Mouse (Mus musculus) left cerebral cortex, adult 18-20 months (tissue): ENCODE measurements around the gene Edil3. TPM values are rescaled to one million over a fixed set of nuclear protein-coding genes. Genes with fewer than 3 reads are reported as not detected.

ENCODE experiments used
- DNase-seq, 2 experiments: peaks; one replicate each; pipeline ENCODE4 v3.0.0; 2021 to 2022; ENCODE audit warnings: low spot score in 2 of 2, mixed read lengths in 1 of 2
- long read RNA-seq, 2 experiments: library from polyadenylated mRNA; stranded (forward); transcript quantifications; one replicate each; pipeline ENCODE4 v2.0.0; 2021
- total RNA-seq, 2 experiments: library from RNA; stranded (reverse); gene quantifications; 2 replicates each; pipeline ENCODE4 v1.2.3; 2021

Edil3 gene
- 10 to 100 TPM; 95.2 to 96.3 TPM for total RNA-seq
- long read RNA-seq, experiment 1, full-length matches to known transcripts = 111 of 122 reads
- long read RNA-seq, experiment 1, partial matches to known transcripts = 9 of 122 reads
- long read RNA-seq, experiment 1, other reads (novel, unspliced or antisense) = 2 of 122 reads
- long read RNA-seq, experiment 2, full-length matches to known transcripts = 58 of 70 reads
- long read RNA-seq, experiment 2, partial matches to known transcripts = 3 of 70 reads
- long read RNA-seq, experiment 2, other reads (novel, unspliced or antisense) = 9 of 70 reads

DNA sequence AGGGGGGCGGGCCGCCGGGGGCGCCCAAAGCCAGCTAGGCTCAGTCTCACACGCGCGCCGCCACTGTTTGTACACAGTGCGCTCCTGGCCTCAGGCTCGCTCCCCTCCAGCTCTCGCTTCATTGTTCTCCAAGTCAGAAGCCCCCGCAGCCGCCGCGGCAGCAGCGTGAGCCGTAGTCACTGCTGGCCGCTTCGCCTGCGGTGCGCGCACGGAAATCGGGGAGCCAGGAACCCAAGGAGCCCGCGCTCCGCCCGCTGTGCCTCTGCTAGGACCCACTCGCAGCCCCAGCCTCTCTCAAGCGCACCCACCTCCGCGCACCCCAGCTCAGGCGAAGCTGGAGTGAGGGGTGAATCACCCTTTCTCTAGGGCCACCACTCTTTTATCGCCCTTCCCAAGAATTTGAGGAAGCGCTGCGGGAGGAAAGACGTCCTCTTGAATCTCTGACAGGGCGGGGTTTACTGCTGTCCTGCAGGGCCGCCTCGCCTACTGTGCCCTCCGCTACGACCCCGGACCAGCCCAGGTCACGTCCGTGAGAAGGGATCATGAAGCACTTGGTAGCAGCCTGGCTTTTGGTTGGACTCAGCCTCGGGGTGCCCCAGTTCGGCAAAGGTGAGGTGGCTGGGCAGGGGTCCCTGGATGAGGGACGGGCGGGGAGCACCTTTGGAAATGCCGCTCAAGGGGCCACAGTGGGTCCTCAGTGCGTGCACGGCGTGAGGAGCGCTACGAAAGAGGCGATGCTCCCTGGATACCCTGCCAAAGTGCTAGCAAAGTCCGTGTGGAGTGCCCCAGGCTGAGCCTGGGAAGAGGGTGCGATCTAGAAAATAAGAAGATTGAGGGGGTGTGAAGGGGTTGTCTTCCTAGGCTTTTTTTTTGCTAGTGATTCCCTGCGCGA is at the start of gene Edil3:
TSS of gene Edil3 (plus strand) at position 33 of the 892 bp plus-strand sequence.
- peak; percentile 58 to 74 for DNase-seq

DNA sequence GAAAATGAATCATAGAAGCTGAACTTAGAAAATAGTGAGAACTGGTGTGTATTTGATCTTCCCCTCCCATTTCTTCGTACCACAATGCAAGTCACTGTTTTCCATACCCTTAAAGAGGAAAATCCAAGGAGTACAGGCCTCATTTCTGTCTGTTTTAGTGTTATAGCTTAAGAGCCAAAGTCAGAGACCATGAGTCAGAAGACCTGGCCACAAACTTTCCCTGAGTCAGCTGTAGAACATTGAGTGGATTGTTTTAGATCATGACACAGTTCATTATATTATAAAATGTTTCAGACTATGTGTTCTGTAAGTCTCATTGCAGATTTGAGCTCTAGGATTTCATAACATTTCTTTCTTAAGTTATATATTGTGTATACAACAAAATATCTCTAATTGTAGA is 22.1 kb upstream of the Edil3 start:
- no peak for DNase-seq

DNA sequence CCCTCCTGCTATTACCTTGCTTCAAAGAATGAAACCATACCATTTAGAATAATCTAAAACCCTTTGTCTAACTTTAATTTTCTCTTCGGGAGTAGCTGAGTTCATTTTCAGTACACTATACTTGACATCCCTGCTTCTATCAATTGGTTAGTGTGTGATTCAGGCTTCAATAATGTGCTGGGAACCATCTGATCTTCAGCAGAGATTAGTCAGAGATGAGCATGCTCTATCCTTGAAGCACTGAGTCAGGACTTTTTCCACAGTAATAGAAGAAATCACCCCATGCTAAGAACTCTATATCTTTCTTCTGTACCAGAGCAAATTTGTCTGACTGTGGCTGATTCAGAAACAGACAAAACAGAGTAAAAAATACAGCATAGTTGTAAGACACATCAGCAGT is 20.3 kb upstream of the Edil3 start:
- DNase-seq = no peak

DNA sequence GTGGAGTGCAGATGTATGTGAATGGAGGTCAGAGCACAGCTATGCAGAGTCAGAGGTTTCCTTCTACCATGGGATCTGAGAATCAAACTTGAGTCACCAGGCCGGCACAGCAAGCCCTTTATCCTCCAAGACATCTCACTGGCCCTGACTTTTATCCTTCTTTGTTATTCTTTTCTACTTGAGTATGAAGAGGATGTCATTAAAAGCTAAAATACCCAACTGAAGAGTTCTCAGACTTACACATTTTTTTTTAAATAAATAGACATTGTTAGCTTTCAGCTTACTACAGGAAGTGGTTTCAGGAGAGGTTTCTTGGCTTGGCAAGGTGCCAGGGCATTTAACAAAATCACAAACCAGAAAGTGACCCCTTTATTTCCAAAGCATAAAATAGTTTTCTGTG is 15.4 kb upstream of the Edil3 start:
- no peak for DNase-seq

DNA sequence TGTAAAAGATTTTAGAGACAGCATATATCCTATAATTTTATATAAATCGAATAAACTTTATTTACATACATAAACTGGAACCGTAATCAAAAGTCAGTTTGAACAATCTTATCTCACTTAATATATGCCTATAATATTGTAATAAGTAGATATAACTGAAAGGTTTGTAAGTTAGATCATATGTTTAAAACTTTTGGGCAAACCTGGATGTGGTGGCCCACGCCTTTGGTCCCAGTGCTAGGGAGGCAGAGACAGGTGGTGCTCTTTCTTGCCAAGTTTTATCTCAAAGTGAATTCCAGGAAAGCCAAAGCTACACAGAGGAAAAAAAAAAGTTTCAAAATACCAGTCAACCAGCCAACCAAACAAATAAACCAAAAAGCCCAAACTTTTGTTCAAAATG is 15.0 kb upstream of the Edil3 start:
- no peak for DNase-seq

DNA sequence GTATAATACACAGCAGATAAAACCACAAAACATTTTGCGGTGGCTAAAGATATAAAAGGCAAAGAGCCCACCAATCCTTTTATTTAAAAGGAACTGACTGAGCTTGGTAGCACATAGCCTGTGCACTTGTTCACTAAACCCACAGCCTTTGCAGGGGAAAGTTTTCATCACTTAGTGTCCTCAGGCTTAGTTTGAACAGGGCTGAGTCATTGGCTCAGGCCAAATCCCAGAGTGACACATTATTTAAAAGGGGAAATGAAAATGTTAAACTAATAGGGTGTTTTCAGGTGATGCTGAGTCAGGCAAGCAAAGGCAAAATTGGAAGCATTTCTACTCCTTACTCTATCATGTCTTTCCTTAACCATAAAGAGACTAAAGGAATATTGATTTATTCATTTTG is 11.2 kb upstream of the Edil3 start:
- DNase-seq = no peak

DNA sequence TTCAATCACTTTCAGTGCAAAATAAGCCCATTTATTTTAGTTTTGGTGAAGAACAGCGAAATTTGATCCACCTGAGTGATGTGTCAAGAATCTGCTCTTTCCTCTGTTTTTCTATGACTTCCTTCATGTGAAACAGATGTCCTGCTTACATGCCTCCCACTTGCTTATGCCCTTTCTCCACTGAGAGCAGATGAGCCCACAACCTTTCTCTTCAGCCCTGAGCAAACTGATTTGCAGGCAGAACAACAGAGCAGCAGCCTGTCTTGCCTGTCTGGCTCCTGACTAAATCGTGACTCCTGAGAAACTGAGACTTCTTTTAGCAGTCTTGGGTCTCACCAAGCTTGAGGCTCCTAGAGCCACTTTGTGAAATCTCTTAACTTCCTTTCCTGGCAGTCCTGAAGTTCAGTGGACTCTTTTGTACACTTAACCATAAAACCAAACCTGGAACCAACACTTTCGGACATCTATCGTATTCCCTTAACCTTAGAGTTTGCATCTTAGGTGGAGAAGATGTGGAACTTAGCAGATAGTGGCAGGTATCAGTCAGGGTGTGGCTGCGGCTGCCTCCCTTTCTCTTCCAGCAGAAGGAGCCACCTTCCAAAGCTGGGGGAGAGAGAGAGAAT is 475 bp upstream of the Edil3 start:
- peak in 1 of 2 experiments; percentile 14 for DNase-seq

DNA sequence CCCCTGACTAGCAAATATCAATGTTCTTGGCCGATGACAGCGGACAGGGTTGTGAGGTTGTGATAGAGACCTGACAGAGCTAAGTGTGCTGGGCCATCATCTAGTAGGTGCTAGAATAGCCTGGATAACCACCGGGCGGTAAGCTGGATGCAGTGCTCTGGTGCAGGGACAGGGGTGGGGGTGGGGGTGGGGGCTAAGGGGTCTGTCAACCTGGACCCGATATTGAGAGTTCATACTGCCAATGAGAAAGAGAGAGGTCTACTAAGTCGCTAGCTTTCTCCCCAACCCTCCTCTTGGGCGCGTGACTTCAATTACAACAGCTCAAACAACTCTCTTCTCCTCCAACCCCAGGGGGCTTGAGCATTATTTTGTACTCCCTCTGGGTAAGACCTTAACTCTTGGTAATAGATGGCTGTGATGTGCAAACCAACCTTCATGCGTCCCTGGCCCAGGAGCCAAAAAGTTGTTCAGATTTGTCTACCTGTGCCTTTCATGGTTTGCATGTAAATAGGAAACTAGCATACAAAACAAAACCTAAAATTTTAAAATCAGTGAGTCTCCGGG is 1.1 kb downstream of the Edil3 start:
- peak; percentile 6 to 24 for DNase-seq

DNA sequence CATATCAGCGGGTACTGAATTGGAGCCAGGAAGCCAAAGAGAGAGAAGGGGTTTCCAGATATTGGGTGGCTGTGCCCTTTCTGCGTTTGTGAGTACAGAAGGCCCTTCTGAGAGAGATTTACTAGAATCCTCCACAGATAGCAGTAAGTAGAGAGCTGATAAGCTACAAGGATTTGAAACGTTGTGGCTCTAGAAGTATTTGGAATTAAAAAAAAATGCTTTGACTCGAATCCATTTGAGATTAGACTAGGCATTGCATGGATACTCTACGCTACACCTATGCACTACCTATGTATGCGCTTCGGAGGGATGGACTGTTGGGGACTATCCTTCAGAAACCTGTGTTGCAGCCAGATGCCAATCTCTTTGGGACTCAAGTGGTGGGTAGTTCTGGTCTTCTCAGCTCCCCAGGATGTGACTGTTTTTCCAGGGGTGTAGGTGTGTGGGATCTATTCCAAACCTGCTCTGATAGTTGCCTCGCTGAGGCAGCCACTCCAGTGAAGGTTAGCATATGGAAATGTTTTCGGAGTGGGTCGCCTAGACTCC is 1.8 kb downstream of the Edil3 start:
- peak; percentile 22 to 58 for DNase-seq

DNA sequence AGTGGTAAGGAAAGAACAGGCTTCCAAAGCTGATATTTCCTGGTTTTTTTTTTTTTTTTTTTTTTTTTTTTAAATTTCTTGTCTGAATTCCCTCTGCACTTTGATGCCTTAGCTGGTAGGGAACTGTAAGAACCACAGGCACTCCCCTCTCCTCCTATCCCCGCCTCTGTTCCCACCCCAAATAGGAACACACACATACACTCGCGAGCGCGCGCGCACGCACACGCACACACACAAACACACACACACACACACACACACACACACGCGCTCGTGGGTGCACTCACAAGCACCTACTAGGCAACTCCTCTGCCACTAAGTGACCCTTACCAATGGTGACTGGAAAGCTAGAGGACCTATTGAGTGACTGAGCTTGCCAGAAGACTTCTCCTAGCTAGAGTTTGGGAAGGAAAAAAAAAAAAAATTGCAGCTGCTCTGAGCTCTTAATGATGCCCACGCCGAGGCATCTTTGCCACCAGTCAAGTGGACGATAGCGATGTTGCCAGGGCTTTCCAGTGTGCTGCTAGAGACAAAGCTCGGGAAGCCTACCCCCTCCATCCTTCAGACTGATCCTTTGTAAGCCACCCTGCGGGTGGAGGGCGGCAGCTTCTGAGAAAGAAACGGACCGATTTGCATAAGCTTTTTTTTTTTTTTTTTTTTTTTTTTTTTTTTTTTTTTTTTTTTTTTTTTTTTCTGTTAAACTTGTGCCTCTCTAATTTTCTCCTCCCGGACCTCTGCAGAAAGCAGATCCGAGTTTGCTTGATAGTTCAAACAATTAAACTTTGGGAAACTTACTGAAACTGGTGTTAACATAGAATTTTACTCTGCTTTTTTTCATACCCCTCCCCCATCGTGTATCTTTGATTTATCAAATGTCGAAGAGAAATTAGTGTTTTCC is 2.5 kb downstream of the Edil3 start:
- peak; percentile 54 to 74 for DNase-seq

DNA sequence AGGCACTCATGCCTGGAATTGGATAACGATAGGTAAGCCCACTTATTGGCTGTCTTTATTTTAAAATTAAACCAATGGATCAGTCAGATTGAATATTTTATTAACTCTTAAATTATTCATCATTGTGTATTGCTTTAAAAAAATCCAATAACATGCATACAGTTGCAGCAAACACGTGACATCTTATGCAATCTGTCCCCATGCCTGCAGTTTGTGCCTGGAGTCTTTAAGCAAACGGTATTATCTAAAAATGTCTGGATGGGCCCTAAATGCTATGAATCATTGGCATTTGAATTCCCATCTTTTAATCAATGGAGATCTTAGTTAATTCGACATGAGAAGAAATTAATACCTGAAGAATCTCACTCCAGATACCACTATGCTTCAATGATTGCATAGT is 3.2 kb downstream of the Edil3 start:
- no peak for DNase-seq

DNA sequence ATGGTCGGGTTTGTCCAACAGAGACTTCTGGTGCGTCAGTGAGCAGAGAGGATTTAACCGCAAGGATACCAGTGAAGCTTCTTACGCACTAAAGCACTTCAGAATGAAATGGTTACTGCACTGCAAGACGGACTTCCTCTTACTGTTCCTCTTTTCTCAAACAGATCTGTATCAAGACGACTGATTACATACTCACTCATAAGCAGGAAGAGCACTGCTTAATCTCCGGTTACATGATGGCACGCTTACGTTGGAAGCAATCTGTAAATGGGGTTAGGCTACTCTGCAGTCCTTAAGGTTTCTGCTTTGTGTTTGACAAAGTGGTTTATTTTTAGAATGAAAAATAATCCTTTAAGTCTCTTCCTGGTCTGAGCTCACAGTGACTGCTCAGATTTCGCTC is 7.1 kb downstream of the Edil3 start:
- DNase-seq = no peak

DNA sequence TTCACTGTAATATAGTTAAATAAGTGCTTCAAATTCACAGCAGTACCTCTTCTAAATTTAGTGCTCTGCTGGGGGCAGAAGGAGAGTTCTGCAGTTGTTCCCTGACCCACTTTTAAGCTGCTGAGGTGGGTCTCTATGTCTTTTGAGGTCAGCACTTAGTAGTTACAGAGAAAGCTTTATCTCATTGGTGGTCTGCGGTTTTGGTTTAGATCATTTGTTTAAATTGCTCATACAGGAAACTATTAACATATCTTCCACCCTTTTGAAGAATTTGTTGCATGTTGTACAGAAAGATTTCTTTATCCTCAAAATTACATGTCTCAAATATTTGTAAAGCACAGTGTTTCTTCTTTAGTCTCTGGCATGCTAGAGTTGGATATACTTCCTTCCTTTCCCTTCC is 12.5 kb downstream of the Edil3 start:
- DNase-seq = no peak

DNA sequence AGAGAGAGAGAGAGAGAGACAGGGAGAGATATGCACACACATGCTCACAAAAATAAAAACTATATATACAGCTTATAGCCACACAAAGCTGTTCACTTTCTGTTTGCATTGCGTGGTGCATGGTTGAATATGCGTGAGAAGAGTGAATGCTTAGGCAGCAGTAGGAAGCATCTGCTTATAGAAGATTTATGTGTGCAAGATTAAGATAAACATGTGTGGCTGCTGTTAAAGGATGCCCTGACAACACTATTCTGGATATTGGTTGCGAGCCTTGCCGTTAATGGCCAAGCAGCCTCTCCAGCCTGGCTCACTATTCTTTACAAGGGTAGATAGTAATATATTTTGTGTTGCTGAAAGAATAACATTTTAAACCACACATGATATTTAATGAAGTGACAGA is 28.5 kb downstream of the Edil3 start:
- no peak for DNase-seq

DNA sequence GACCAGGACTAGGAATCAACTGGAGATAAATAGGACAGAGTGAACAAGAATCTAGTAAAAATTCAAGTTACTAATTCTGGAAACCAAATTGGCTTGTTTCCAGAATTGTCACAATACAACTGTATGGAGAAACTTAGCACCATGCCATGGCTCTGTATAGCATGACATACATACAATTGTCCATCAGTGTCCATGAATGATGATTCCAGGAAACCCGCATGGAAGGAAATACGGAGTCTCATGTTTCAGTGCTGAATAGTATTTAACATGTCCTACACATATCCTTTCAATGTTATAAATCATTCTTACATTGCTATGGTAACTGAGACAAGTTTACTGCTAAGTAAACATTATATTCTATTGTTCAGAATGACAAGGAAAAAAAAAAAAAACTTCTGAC is 58.7 kb downstream of the Edil3 start:
- DNase-seq = no peak

DNA sequence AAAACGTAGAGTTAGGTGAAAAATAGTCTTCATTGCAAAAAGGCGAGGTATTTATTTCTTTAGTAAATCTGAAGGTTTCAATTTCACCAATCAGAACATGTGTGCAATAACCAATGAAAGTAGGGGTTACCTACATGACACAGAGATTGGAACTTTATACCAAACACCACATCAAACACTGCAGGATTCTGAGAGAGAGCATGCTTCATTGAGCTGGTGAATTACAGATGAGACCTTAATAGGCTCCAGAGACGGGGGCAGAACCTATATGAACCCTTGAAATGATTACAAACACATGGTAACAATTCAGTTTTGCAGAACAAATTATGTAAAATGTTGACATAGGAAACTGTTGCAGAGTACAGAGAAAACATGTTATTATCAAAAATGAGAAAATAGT is 69.5 kb downstream of the Edil3 start:
- DNase-seq = no peak

DNA sequence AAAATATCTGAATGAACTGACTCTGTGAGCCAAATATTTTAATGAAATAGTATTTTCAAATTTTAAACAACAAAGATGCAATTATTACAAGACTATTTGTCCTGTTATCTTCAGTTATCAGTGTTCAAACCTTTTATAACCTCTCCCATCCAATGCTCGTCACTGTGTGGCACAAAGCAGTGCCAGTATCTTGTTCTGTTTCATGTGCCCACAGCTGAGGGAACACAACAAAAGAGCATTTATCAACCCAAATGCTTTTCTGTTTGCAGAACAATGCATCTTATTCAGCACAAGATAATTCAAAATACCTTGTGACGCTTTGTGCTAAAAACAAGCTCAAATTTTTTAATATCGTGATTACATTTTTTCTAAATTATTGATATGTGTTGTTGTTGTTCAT is 78.8 kb downstream of the Edil3 start:
- DNase-seq = no peak

DNA sequence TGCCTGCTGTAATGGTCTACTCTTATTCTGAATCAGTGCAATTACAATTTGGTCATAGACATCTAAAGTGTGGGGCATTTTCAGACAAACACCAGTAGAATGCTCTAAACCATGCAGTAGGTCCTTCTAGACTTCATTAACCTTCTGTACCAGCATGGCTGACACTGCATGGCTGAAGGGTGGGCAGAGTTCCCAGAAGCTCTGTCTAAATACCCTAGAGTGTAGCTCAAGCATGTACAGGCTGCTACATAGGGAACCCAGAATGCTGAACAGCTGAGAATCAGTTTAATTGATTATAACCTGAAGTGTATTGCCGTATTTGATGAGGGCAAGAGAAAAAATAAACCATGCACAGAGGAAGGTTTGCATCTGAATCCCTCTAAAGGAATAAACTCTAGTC is 86.1 kb downstream of the Edil3 start:
- no peak for DNase-seq

DNA sequence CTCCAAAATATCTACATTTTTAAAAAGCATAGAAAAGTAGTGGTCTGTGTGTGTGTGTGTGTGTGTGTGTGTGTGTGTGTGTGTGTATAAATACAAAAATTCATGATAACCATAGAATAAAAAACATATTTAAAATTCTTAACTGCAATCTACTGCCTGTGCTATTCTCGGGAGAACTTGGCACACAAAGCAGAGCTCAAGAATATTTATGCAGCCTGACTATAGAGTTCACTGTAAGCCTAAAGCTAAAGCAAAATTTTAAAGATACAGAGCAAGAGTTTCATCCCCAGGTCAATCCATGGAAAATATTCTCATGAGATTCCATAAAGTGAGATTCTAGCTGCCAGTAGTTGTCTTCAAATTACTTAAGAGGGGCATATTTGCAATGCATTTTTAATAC is 86.9 kb downstream of the Edil3 start:
- no peak for DNase-seq

DNA sequence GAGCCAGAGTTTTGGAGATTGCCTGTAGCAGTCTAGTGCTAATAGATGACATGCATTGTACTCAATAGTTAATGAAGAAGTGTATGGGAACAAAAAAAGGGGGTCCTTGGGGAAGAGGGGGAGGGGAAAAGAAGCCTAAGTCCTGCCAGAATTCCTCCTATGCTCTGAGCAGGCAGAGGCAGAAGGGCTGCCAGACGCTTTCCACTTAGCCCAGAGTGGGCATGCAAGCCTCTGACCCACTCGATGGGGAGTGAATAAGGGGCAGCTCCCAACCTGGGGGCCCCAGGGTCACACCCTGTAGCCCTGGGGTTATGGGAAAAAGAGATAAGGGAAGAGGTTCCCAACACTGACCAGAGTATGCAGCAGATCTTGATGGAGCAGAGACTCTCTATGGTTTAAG is 95.2 kb downstream of the Edil3 start:
- no peak for DNase-seq

DNA sequence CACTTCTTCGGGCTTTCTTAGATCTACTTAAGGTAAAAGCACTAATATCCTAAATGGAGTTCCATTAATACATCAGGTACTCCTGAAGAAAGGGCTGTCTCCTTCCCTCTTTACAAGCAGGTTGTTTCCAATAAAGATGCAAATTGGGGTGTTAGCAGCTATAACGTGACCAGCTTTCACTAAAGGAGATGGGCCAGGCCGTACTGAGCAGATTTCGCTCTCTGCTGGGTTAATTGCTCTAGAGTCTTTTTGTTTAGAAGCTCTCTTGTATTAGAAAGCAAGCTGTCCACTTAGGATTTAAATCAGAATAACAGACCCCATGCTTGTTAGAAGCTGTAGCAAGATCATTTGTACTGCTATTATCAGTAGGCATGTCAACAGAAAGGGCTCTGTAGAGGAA is 108.4 kb downstream of the Edil3 start:
- no peak for DNase-seq
